Mouse (Mus musculus) heart, postnatal 10 days (tissue): Measurements from ENCODE around the gene Palm. TPM values are rescaled to one million over a fixed set of nuclear protein-coding genes. Genes with fewer than 3 reads are reported as not detected.

ENCODE experiments used
- DNase-seq, 2 experiments: peaks; one replicate each; pipeline ENCODE4 v3.0.0; 2021
- intact Hi-C: fragments of 180-260 bp; cut with DNase I; formaldehyde crosslinking; loops from one replicate; pipeline ENCODE4 v1.15.1; 2025
- total RNA-seq, 2 experiments: library from RNA; stranded (reverse); gene quantifications; 2 replicates each; pipeline ENCODE4 v1.2.3; 2021

The Palm gene
- total RNA-seq, 2 experiments from 2014 or later = 90.8 to 103 TPM

DNA sequence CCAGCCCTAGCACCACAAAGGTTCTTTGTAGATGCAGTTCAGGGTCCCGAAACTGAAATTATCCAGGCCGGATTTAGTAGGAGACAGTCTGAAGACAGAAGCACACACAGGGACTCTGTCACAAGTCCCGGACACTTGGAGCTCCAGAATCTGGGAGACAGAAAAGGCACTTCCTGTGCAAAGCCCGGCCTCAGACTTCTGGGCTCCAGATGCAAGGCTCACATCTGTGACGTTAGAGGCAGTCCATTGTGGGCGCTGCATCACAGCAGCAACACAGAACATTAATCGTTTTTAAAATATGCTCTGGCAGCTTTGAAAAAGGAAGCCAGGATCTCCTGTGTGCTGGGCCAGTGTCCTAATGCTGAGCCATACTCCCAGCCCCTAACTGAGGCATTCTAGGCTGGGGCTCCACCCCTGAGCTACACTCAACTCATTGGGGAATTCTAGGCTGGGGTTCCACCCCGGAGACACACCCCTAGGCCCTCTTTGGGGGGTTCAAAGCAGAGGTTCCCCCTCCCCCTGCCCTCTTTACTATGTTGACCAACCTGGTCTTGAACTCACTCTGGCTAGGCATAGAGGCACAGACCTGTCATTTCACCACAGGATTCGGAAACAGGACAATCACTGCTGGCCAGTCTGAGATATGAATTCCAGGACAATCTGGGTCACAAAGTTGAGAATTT lies 58.9 kb downstream of the Palm start:
- peak; percentile 68 for DNase-seq
- intact Hi-C loops = no loop called here

DNA sequence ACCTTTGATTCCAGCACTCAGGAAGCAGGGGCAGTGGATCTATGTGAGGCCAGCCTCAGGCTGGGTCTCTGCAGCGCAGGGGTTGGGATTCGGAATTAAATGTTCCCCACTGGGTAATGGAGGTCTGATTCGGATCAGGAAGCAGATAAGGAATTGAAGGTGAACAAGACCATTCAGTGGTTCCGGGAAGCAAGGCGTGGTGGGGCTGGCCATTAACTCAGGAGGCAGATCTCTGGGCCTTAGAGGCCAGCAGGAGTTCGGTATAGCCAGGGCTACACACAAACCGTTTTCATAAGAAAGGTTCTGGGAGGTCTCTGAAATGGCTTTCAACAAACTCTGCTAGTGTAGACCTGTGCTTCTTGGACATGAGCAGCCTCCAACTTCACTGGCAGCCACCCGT lies 59.5 kb downstream of the Palm start:
- intact Hi-C loops = loop anchor here (1.0 kb wide), 1 partner anchor 12 kb away; no protein-coding TSS in a partner anchor
- no peak for DNase-seq

DNA sequence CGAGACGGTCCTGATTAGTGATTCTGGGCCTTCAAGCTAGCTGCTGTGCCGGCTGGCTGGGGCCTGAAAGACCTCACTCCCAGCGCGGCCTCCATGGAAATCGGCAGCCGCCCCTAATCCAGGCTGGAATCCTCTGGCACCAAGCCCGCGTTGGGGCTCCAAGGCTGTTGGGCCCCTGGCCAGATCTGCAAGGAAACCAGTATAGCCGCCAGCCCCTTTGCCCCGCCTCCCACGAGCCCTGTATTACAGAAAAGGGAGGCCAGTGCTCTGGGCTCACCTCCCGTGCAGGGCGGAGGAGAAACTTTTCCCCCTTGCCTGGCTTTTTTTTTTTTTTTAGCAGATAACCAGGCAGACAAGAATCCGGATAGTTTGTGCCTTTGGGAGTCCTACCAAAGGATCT lies 60.0 kb downstream of the Palm start:
- intact Hi-C loops = loop anchor here (1.0 kb wide), 1 partner anchor 12 kb away; no protein-coding TSS in a partner anchor
- peak; percentile 99 for DNase-seq

DNA sequence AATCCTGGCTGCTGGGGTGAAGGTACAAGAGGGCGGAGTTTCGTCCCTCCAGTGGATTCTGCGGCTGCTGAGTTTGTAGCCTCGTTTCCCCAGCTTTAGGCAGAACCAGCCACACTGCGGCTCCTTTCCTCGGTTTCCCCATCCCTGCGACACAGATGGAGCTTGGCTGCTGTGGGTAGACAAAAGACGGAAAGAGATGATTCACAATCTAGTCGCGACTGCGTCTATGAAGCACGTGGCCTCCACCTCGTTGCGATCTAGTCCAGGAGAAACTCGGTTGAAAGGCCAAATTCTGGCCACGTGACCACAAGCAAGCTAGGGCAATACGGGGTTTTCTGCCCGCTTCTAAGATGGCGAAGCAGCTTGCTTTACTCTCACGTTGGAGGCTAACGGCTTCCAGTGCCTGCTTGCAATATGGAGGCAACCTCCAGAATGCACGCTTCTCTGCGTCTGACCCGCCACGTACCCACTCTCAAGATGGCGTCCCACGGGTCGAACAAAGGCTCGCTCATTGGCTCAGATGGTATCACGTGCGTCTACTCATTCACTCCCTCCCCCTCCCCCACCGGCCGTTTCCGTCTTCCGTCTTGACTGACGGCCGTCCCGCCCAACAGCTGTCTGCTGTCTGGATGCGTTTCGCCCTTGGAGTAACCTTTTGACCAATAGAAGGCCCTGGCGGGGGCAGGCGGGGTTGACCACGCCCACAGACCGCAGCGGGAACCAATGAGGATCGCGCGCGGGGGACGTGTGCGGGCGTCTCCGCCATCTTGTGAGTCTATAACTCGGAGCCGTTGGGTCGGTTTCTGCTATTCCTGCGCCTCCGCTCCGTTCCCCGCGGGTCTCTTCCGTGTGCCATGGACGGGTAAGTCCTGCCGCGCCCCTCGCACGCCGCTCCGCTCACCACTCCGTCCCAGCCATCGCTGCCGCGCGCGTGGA lies 60.8 kb downstream of the Palm start, which contains the start of gene Ptbp1:
Ptbp1 (plus strand) TSS at position 568 of the 936 bp plus-strand sequence.
- intact Hi-C loops = loop anchor here (1.0 kb wide), 1 partner anchor 13 kb away; no protein-coding TSS in a partner anchor
- peak; percentile 99 to 100 for DNase-seq

DNA sequence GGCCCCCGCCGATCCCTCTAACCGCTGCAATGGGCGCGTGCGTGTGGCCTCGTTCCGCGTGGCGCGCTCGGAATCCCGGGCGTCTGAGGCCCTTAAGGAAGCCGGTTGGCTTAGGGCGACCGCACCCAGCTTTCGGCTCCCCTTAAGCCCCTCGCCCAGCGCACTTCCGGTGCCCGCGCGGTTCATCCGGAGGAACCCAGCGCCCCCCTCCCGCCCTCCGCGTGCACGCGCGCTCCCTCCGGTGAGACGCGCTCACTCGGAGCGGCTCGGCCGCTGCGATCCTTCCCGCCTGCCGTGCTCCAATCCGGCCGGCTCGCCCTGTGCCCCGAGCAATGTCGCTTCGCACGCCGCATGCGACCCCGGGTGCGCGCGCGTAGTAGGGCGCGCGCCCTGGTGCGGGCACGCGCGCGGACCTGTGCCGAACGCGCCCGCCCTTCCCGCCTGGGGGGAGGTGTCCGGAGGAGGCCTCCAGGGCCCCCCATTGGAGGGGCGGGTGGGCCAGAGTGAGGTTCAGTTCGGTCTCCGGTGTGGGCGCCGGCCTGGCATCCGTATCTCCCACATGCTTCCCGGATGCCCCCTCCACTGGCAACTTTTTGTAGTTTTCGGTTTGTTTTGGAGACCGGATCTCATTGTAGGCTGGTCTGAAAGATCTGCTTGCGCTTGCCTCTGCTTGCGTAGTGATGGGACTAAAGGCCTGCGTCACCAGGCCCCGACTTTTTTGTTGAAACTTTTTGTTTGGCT lies 61.6 kb downstream of the Palm start:
- intact Hi-C loops = loop anchor here (5.0 kb wide), 1 partner anchor 287 kb away; the partner anchor contains the start of gene Cbarp
- peak; percentile 78 to 80 for DNase-seq

DNA sequence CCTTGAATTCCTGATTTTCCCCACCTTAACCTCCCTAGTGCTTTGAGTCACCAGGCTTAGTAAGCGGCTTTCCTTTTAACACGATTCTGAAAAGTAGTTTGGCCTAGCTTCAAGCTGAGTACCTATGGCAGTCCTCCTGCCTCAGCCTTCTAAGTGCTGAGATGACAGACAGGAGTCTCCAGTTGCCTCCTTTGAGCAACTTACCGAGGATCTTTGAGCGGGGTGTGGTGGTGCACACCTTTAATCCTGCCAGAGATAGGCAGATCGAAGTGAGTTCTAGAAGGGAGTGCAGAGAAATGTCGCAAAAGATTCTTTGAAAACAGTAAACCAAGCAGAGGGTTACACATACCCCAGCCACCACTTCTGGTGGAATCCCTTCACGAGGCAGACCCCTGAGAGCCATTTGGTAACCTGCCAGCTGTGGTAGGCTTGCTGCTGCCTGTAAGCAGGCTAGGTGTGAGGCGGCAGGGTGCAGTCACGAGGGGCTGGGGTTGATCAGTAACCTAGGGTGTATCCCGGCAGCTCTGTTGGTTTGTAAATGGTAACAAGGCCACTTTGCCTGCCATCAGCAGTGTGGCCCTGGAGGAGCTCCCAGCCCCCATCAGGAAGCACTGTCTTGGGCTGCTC lies 62.3 kb downstream of the Palm start:
- no peak for DNase-seq
- intact Hi-C loops = loop anchor here (5.0 kb wide), 1 partner anchor 287 kb away; the partner anchor contains the start of gene Cbarp

DNA sequence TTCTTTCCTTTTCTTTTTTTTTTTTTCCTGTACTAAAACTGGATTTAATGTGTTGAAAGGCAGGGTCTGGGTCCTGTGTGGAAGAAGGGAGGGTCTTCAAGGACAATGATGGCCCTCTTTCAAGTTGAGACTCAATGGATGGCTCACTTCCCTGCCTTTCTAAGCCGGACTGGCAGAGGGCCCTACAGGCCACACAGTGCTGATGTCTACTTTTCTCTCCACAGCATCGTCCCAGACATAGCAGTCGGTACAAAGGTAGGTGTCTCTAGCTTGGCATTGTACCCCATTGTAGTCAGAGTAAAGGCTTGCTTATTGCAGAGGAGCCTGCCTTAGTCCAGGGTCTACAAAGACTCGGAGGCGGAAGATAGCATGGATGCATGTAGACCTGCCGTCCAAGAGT lies 62.9 kb downstream of the Palm start:
- intact Hi-C loops = loop anchor here (5.0 kb wide), 1 partner anchor 286 kb away; the partner anchor contains the start of gene Cbarp
- DNase-seq = no peak

DNA sequence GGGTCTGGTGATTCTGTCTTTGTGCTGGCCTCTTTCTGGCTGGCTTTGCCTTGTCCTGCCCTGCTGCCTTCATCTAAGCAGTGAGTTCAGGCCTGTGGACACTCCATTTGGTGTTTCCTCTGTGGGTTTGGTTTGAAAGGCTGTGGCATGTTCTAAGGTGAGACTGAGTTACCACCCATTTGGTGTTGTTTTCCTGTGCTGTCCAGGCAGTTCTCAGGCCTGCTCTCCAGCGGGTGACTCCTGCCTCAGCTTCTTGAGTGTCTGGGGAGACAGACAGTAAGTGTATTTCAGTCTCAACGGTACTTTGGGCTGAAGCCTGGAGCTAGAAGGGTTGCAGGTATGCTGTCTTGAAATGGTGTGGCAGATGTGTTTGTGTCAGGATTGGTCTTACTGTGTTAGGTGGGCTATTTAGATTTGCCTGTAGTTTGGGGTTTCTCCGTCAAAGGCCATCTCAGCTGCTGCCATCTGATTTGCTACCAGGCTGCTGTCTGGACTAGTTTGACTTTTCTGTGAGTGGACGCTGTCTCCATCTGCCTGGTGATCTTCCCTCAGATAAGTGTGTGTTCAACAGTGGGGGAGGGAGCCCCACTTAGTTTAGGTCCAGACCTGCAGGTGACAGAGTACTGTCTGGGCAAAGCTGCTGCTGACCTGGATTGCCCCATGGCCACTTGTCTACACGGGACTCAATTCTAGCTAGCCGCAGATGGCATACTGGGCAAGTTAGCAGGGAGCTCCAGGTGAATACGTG lies 63.5 kb downstream of the Palm start:
- intact Hi-C loops = loop anchor here (5.0 kb wide), 1 partner anchor 285 kb away; the partner anchor contains the start of gene Cbarp
- DNase-seq = no peak

DNA sequence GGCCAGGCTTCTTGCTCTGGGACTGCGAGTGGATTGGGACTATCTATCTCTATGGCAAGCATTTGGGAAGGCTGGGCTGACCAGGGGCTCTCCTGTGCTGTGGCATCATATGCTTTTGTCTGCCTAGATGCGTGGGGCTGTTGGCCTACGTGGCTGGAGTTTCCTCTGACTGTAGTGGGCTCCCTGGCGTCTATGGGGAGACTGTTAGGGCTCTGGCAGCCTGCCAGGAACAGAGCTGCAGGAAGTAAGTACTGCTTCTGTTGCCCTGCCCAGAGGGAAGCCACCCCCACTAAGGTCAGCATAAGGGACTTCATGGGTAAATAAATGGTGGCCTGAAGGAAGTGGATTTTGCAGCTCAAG lies 64.1 kb downstream of the Palm start:
- intact Hi-C loops = loop anchor here (5.0 kb wide), 1 partner anchor 285 kb away; the partner anchor contains the start of gene Cbarp
- DNase-seq = peak; percentile 77 to 81

DNA sequence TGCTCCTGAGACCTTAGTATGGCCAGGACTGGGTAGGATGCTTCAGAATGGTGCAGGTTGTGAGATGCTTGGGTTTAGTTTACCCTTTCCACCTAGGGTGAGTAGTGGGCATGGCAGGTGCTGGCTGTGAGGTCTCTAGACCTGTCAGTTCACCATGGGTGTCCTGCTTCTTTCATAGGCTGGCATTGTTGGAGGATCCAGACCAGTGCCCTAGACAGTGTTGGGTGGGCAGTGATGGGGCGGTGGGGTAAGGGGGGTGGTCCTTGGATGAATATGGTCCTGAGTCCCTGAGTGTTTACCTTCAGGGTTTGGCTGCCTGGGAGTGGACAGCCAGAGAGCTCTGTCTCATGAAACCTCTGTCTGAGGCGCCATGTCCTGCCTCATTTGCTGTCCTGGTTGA lies 64.5 kb downstream of the Palm start:
- no peak for DNase-seq
- intact Hi-C loops = loop anchor here (5.0 kb wide), 1 partner anchor 284 kb away; the partner anchor contains the start of gene Cbarp

DNA sequence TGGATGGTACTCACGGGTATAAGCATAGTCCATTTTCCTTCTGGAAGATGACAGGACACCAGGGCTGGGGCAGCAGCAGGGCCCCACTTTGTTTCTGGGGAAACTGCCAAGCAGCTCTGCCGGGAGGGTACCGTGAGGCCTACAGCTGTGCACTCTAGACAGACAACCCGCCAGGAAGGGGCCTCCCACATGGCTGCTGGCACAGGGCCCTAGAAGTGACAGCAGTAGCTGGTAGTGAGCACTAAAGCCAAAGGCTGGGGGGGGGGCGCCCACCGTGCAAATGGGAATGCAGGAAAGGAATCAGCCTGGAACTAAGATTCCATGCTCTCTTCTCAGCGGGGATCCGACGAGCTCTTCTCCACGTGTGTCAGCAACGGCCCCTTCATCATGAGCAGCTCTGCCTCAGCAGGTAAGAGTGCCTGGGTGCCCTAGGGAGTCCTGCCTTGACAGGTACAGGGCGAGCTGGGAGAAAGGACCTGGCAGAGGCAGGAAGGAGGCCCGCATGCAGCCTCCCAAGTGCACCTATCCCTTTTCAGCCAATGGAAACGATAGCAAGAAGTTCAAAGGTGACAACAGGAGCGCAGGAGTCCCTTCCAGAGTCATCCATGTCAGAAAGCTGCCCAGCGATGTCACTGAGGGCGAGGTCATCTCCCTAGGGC lies 65.2 kb downstream of the Palm start:
- intact Hi-C loops = loop anchor here (5.0 kb wide), 1 partner anchor 284 kb away; the partner anchor contains the start of gene Cbarp
- peak; percentile 86 to 88 for DNase-seq

DNA sequence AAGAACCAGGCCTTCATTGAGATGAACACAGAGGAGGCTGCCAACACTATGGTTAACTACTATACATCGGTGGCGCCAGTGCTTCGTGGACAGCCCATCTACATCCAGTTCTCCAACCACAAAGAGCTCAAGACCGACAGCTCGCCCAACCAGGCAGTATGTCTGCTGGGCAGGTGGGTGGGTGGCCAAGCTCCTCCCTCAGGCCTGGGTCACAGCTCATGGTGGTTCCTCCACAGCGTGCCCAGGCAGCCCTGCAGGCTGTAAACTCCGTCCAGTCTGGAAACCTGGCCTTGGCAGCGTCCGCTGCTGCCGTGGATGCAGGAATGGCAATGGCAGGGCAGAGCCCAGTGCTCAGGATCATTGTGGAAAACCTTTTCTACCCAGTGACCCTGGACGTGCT lies 65.7 kb downstream of the Palm start:
- intact Hi-C loops = loop anchor here (5.0 kb wide), 1 partner anchor 283 kb away; the partner anchor contains the start of gene Cbarp
- peak in 1 of 2 experiments; percentile 54 for DNase-seq

DNA sequence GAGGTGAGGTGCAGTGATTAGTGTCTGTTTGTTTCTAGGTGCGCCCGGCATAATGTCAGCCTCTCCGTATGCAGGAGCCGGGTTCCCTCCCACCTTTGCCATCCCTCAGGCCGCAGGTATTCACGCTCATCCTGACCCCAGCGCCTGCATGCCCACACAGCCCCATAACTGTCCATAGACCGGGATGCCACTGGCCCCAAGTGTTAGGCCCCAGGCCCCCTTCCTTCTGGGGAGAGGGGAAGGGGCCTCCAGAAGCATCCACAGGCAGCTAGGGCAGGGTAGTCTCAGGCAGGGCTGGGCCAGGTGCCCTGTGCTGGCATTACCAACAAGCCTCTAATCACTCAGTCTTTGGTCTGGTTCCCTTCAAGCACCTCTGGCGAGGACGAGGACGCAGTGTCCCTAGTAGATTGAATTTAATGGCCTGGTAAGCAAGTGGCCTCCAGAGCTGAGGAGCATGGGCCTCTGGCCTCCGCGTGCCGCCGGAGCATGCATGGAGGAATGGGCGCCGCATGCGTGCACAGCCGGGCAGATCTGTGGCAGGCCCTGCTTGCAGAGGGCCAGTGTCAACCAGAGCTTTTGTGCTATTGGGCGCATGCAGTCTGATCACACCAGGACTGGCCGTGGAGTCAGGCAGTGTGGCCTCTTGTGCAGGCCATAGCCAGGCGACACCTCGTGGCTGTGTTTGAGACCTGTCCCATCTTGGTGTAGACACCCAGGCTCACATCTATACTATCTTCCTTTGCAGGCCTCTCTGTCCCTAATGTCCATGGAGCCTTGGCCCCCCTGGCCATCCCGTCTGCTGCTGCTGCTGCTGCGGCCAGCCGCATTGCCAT lies 66.9 kb downstream of the Palm start:
- intact Hi-C loops = no loop called here
- DNase-seq = no peak

DNA sequence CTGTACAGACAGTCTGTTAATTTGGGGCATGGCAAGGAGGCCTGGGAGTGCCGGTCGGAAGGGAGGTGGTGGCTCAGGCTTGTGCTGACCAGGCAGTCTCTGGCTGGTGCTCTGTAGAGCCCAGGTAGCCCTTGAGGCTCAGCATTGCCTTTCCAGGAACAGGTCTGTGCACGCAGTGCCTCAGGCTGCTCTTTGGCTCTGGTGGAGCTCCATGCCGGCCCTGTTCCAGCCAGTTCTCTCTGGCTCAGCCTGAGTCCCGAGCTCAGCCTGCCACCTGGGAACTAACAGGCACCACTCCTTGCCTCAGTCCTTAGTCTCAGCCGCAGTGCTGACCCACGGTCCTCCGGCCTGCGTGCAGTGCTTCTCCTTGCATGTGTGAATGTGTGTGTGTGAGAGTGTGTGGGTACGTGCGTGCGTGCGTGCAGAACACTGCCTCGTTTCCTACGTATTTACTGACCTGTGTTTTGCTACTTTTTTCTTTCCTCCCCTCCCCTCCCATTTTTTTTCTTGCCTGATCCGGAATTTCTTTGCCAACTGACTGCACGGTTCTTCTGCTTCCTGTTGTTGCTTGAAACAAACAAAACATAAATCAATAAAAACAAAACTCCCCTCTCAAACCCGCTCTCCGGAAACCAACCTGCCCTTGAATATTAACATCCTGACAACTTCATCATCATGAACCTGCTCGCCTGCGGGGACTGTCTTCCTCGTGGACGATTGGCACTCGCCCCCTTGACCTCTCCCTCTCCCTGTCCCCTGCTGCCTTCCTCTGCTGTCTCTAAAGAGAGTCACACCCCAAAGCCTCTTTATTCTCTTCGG lies 68.1 kb downstream of the Palm start:
- no peak for DNase-seq
- intact Hi-C loops = no loop called here

DNA sequence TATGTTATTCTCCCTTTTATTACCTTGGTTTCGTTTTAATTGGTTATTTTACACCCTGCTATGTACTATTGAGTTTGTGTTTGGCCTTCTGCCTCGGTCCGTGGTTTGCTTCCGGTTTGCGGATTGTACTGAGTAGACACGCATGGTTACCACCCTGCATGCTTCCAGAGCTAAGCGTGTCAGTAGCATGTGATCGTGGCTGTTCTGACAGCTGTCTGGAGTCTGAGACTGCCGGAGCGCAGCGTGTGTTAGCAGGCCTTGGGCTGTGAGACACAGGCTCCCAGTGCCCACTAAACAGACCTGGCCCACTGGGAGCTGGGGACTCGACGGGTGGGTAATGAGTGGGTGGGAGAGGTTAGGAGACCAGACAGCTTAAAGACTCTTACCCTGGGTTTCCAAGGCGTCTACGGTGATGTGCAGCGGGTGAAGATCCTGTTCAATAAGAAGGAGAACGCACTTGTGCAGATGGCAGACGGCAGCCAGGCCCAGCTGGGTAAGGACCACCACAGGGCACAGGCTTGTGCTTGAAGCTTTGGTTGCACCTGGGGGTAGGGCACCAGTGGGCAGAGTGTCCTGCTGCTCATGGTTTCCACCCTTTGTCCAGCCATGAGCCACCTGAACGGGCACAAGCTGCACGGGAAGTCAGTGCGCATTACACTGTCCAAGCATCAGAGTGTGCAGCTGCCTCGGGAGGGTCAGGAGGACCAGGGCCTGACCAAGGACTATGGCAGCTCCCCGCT lies 68.8 kb downstream of the Palm start:
- no peak for DNase-seq
- intact Hi-C loops = no loop called here

DNA sequence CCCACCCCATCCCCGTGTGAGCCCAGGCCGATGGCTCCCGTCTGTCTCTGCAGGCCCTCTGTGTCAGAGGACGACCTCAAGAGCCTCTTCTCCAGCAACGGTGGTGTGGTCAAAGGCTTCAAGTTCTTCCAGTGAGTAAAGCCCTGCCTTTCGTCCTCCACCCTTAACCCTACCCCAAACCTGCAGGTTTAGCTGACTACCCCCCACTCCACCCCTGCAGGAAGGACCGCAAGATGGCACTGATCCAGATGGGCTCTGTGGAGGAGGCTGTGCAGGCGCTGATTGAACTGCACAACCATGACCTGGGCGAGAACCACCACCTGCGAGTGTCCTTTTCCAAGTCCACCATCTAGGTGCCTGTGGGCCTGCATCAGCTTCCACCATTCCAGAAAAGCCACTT lies 69.6 kb downstream of the Palm start:
- DNase-seq = no peak
- intact Hi-C loops = no loop called here
